In the genomic region with DNA sequence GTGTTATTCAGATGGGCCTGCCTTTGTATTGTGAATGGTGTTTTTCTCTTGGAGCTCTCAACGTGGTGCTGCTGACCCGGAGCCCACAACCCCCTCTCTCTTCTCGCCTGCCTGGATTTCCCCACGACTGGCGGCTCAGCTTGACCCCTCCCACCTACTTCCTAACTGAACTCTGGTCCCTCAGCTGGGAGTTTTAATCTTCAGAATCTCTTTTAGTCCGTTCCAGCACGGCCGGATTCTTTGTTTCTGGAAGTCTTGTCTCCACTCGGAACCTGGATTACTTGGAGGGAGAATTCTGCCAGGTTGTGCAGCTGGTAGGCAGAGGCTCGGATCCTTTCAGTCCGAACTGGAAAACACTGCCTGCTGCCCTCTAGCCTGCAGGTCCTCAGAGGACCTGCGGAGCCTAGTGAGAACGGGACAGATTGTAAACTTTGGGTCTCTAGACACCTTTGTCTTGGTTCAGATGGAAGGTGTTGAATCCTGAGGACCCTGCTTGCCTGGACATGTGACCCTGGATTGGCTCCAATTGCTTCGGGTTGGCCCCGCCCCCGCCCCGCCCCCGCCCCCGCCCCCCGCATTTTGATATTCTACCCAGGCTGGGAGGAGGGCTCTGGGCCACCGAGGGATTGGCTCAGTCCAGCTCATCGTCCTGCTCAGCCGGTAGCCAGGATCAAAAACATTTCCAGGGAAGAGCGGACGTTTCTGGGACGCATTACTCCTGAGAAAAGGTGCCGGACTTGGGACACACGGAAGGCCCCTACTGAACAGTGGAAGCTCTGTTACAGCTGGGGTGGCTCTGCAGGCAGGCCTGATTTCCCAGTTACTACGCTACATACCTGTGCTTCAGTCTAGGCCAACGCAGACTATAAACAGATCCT, we compare ENCODE assay signal across 8 mouse cellular contexts. TPM values are rescaled to one million over a fixed set of nuclear protein-coding genes. Genes with fewer than 3 reads are reported as not detected.
DNase-seq lines count a peak whose midpoint lies in the region; ATAC-seq lines count a peak whose summit lies in the region.

A gene (plus strand): TSS at position 200 of the 878 bp plus-strand sequence.

- H3K27me3 ChIP-seq in forebrain, embryonic 13.5 days: no peaks in the 10 kb centered on the region
- H3K27me3 ChIP-seq in limb, embryonic 12.5 days: no peaks in the 10 kb centered on the region
- H3K27me3 ChIP-seq in midbrain, embryonic 11.5 days (ENCODE audit: control insufficient read depth, insufficient read depth, low read length): no peaks in the 10 kb centered on the region

- DNase-seq in adrenal gland, adult (ENCODE audit: inconsistent age in 2 of 2, low spot score in 1 of 2): peak; percentile 62 to 85
- DNase-seq in adrenal gland, postnatal 4 days (ENCODE audit: low spot score in 2 of 2): no peak
- DNase-seq in adrenal gland, adult 2 months: peak; percentile 73
- DNase-seq in midbrain, embryonic 11.5 days (ENCODE audit: low spot score, missing footprints): peak; percentile 95
- peak; percentile 42 for DNase-seq in urinary bladder, postnatal 14 days (ENCODE audit: low spot score)

- H3K9me3 ChIP-seq in forebrain, embryonic 13.5 days (replicated peaks): no peaks in the 10 kb centered on the region
- H3K9me3 ChIP-seq in limb, embryonic 12.5 days: no peaks in the 10 kb centered on the region
- H3K9me3 ChIP-seq in midbrain, embryonic 11.5 days (ENCODE audit: control insufficient read depth, low read length): no peaks in the 10 kb centered on the region

- peaks cover 15% of the 10 kb centered on the region for H3K4me1 ChIP-seq in forebrain, embryonic 13.5 days
- peaks cover 10% of the 10 kb centered on the region for H3K4me1 ChIP-seq in limb, embryonic 12.5 days (replicated peaks)
- H3K4me1 ChIP-seq in midbrain, embryonic 11.5 days (ENCODE audit: control insufficient read depth, insufficient read depth, low read length): peaks cover 12% of the 10 kb centered on the region

- ATAC-seq in forebrain, embryonic 13.5 days: peak; percentile 90
- peak; percentile 42 to 52 for ATAC-seq in hematopoietic stem cell, adult 5-6 weeks (replicated peaks in 1 of 2; ENCODE audit: insufficient read depth in 1 of 2, low FRiP score in 2 of 2, low TSS enrichment in 1 of 2, low read depth in 1 of 2, poor library complexity in 2 of 2, severe bottlenecking in 2 of 2)
- ATAC-seq in limb, embryonic 12.5 days (ENCODE audit: insufficient number of reproducible peaks, insufficient read depth, low FRiP score, low TSS enrichment, low read depth): peak; percentile 92
- peak; percentile 95 for ATAC-seq in midbrain, embryonic 11.5 days (ENCODE audit: low FRiP score)

- no peaks in the 10 kb centered on the region for H3K36me3 ChIP-seq in forebrain, embryonic 13.5 days (ENCODE audit: poor library complexity, severe bottlenecking)
- peaks cover 20% of the 10 kb centered on the region for H3K36me3 ChIP-seq in limb, embryonic 12.5 days
- no peaks in the 10 kb centered on the region for H3K36me3 ChIP-seq in midbrain, embryonic 11.5 days (ENCODE audit: control insufficient read depth, insufficient read depth, low read length)

- peak within 1 kb of the TSS; percentile 70 for H3K9ac ChIP-seq in forebrain, embryonic 13.5 days
- peak within 1 kb of the TSS; percentile 74 for H3K9ac ChIP-seq in limb, embryonic 12.5 days (replicated peaks)
- peak within 1 kb of the TSS; percentile 61 for H3K9ac ChIP-seq in midbrain, embryonic 11.5 days (ENCODE audit: low read length)

- H3K27ac ChIP-seq in forebrain, embryonic 13.5 days: peak within 1 kb of the TSS; percentile 48
- peak within 1 kb of the TSS; percentile 94 for H3K27ac ChIP-seq in limb, embryonic 12.5 days
- H3K27ac ChIP-seq in midbrain, embryonic 11.5 days (ENCODE audit: low read depth, low read length): peak within 1 kb of the TSS; percentile 62

- 2% methylated on average over 30 of the region's 30 CpGs for WGBS in forebrain, embryonic 13.5 days
- 1% methylated on average over 30 of the region's 30 CpGs for WGBS in limb, embryonic 12.5 days
- WGBS in midbrain, embryonic 11.5 days: 3% methylated on average over 29 of the region's 30 CpGs

- peak within 1 kb of the TSS; percentile 62 for H3K4me2 ChIP-seq in forebrain, embryonic 13.5 days
- peak within 1 kb of the TSS; percentile 87 for H3K4me2 ChIP-seq in limb, embryonic 12.5 days
- peak within 1 kb of the TSS; percentile 64 for H3K4me2 ChIP-seq in midbrain, embryonic 11.5 days

- H3K4me3 ChIP-seq in forebrain, embryonic 13.5 days: peak within 1 kb of the TSS; percentile 42
- peak within 1 kb of the TSS; percentile 52 for H3K4me3 ChIP-seq in limb, embryonic 12.5 days (replicated peaks)
- H3K4me3 ChIP-seq in midbrain, embryonic 11.5 days (ENCODE audit: low read depth, low read length): peak within 1 kb of the TSS; percentile 41

RNA-seq across cellular contexts. Expression of the gene that starts here (rescaled TPM):
- 10 to 100 TPM in 1 of 2 experiments, 1 to 10 TPM in 1; 9.8 to 12.7 TPM for total RNA-seq in adrenal gland, postnatal 4 days (2021)
- total RNA-seq in adrenal gland, adult 2 months (2021): 10 to 100 TPM in 1 of 2 experiments, 1 to 10 TPM in 1; 7.2 to 10.3 TPM
- 13.0 and 16.2 TPM in 2 replicates for polyA plus RNA-seq in adrenal gland, adult 2 months (2012; rRNA removed)
- 7.0 and 7.8 TPM in 2 replicates for polyA plus RNA-seq in forebrain, embryonic 13.5 days (2015; fragmentation: Nextera tagmentation; extraction: Ambion mirVana)
- 1.4 and 2.2 TPM in 2 replicates for total RNA-seq in hematopoietic stem cell, adult 5-6 weeks (2017)
- 13.3 and 13.8 TPM in 2 replicates for polyA plus RNA-seq in limb, embryonic 12.5 days (2016; fragmentation: Nextera tagmentation; extraction: Ambion mirVana)
- 4.4 and 4.8 TPM in 2 replicates for polyA plus RNA-seq in midbrain, embryonic 11.5 days (2014; fragmentation: Nextera tagmentation; extraction: Ambion mirVana)

Comparison
In these comparisons a context has a peak if more than half of its experiments do, and no peak if none do; other contexts are left out.
1. DNase-seq: peak in adrenal gland, adult (2 of 2), adrenal gland, adult 2 months (single experiment), midbrain, embryonic 11.5 days (single experiment) and urinary bladder, postnatal 14 days (single experiment); none in adrenal gland, postnatal 4 days (0 of 2).
2. Peak in every context shown above with its lines, with median percentiles within 50 percentile points of each other: ATAC-seq, H3K27ac ChIP-seq, H3K4me2 ChIP-seq, H3K4me3 ChIP-seq and H3K9ac ChIP-seq.